Mouse (Mus musculus) embryonic stem cell, embryonic (primary cell): ENCODE measurements at regions not wholly inside any gene's neighbourhood (a gene's known extent, or its start where the extent isn't known, plus 50 kb on each side); places are given as distances from the start of the nearest gene placed in this dataset.

Experiments
- CTCF ChIA-PET, 4 experiments: fragments of 300-600 bp in 2 of 4; fragments of 350-600 bp in 2 of 4; sonication (Branson Sonifier 250); formaldehyde crosslinking; loops; one replicate each; lab custom pipeline; 2022; ENCODE audit warnings: inconsistent platforms in 2 of 4; lab: Charles Lee
- POLR2A ChIA-PET, 4 experiments: fragments of 300-600 bp in 2 of 4; fragments of 350-600 bp in 2 of 4; sonication (Branson Sonifier 250); formaldehyde crosslinking; loops; one replicate each; lab custom pipeline; 2022; ENCODE audit warnings: antibody characterized with exemption in 4 of 4, inconsistent platforms in 1 of 4; lab: Charles Lee

DNA sequence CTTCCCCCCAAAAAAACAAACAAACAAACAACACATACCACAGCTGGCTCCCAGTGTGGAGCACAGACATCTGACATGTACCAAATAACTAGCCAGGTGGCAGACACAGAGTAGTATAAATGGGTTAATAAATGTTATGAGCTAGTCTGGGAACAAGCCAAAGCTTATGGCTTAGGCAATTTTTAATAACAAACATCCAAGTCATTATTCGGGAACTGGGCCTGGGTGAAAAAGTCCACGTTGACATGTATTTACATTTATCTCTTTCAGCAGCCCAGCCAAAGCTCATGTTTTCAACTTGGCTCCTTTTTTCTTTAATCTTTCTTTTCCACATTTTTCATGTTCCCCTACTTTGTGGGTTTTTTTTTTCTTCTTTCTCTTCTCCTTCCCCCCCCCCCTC, 543.4 kb downstream of the Brinp1 start:
- POLR2A ChIA-PET = no interaction called here
- CTCF ChIA-PET = no interaction called here

GRCm38 (mm10) chr4:68404364-68404763, 549.8 kb downstream of the Brinp1 start:
- CTCF ChIA-PET = no interaction called here
- POLR2A ChIA-PET = no interaction called here

- POLR2A ChIA-PET = no interaction called here
- CTCF ChIA-PET = no interaction called here
Measured at GRCm38 (mm10) chr4:68387097-68387496, 567.1 kb downstream of the Brinp1 start.

DNA sequence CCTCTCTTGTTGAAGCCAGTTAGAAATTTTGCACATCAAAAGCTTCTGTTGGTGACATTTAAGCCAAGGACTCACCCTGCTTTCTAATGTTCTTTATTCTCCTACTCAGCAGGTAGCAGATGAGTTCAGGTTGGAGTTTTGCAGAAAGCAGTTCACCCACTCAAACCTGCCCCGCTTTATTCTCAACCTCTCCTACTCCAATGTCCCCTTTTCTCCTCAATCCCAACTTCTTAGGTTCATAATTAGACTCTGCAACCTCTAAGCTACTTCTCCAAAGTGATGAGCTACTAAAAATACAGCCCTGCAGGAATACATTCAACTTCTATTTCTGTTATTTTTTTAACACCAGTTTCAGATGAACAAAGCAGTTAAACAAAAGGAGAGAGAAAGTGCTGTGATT, 572.2 kb downstream of the Brinp1 start:
- POLR2A ChIA-PET = no interaction called here
- CTCF ChIA-PET = no interaction called here

DNA sequence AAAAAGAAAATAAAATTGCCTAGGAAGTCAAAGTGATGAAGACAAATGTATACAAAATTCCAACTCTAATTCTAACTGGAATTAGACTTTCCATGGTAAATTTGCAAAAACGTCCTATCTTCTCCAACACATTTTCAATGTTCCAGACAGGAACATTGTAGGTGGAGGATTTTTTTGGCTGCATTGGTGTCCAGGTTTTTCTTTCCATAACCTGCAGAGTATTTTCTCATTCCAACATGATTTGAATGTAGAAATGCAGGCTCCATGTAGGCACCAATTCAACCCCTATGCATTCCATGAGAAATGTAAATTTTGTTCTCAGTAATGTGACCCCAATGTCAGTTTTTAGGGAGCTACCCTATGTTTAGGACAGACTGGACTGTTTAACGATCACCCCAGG, 586.2 kb downstream of the Brinp1 start:
- CTCF ChIA-PET = no interaction called here
- POLR2A ChIA-PET = no interaction called here

DNA sequence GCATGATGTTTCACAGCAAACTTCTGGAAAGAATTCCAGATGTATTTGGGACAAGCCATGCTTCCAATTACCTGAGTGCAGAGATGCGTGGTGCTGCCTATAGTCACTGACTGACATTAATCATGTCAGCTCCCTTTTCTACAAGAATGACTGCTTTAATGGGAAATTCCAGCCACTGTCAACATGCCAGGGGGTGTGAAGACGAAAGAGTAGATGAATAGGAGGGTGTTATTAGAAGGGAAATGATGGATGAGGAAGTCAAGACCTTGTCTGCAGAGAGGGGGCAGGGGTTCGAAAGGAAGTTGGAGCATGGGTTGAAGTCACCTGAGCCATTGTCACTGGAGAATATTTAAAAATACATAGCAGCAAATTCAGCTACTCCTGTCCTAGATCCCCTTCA, 634.6 kb downstream of the Brinp1 start:
- POLR2A ChIA-PET = no interaction called here
- CTCF ChIA-PET = no interaction called here

DNA sequence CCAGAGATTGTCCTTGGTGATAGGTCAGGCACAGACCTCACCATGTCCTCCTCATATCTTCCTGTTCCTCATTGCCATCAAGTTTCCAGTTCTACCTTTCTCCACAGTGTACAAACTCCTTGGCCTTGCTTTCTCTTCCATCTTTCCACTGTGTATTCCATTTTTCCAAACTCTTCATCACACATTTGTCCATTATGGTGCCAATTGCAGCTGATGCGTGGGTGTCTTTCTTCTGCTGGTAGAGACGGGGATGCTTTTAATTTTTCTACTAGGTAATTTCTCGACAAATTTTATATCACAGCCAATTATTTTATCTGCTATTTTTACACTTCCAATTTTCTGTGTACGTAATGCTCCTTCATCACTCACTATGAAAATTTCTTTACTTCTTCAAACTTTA, 641.4 kb downstream of the Brinp1 start:
- CTCF ChIA-PET = no interaction called here
- POLR2A ChIA-PET = interaction anchor here in 1 of 4 experiments (0.6 kb wide), 1 partner anchor 8 kb away, joined by 4 read pairs; no protein-coding TSS in a partner anchor

GRCm38 (mm10) chr4:68284845-68285244, 669.4 kb downstream of the Brinp1 start:
- POLR2A ChIA-PET = no interaction called here
- CTCF ChIA-PET = no interaction called here

DNA sequence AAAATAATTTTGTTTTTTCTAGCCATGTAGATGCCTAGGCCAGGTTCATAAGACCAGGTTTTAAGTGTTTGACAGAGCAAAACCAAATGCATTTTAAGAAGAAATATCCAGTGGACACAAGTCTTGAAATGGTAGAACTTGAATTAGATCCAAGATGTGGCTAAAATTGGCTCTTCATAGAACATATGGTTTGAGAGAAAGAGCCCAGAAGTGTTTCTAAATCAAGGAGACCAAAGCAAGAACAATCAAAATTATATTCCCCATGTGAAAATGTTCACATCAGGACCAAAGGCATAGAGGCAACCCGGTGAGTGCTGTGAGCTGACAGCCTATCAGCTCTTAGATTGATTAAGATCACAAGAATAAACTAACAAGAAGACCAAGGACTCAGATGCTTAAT, 673.3 kb downstream of the Brinp1 start:
- ChIA-PET POLR2A (no interaction called here), CTCF (no interaction called here)

GRCm38 (mm10) chr4:68275063-68275708, 679.0 kb downstream of the Brinp1 start:
- ChIA-PET CTCF (no interaction called here), POLR2A (no interaction called here)
